12 mouse cellular contexts compared by ENCODE assay signal in genomic region chr13:77688651-77689050, GRCm38 (mm10).
"Had no signal": no experiment of that assay in that cellular context is flagged by ENCODE, and none has a peak within 500 bp of the region (broad histone marks: within the 10 kb centered on the region; RNA-seq: fewer than 3 reads in every experiment).

No protein-coding gene starts in this region.

- DNase-seq: left cerebral cortex, postnatal 4 days; liver; liver, embryonic 13.5 days; liver, postnatal 0 days; lung, adult 18-20 months; lung, adult 2 months; lung, embryonic 14.5 days; lung, postnatal 10 days; lung, postnatal 14 days; lung, postnatal 36 days; lung, postnatal 4 days; midbrain, embryonic 14.5 days had no signal
